Mouse (Mus musculus) heart, postnatal 0 days (tissue): ENCODE results near the gene Map2k3. TPM values are rescaled to one million over a fixed set of nuclear protein-coding genes. Genes with fewer than 3 reads are reported as not detected.

ENCODE experiments used
- ATAC-seq: fragments of 200-750 bp; cut with Nextera tagmentation; 2 replicates; pipeline ENCODE4 v1.8.0; 2017; ENCODE audit warnings: low read depth, moderate number of reproducible peaks, moderate library complexity; ENCODE audit not compliant: insufficient read depth
- DNase-seq: peaks from one replicate; pipeline ENCODE4 v3.0.0-alpha.2; 2016; ENCODE audit warnings: low spot score
- H3K27ac ChIP-seq: fragments of 300-500 bp; sonication (generic); 2 replicates; pipeline ENCODE4 v1.5.1; 2014; ENCODE audit warnings: low read depth, mild to moderate bottlenecking
- H3K27me3 ChIP-seq: fragments of 300-500 bp; sonication (generic); 2 replicates; pipeline ENCODE4 v1.6.1; 2014; ENCODE audit warnings: low read length, mixed read lengths; ENCODE audit not compliant: control insufficient read depth, insufficient read depth
- H3K36me3 ChIP-seq: fragments of 300-500 bp; sonication (generic); replicated peaks from 2 replicates; pipeline ENCODE4 v1.6.1; 2014; ENCODE audit warnings: low read length, mixed read lengths; ENCODE audit not compliant: control insufficient read depth, insufficient read depth
- H3K4me1 ChIP-seq: fragments of 300-500 bp; sonication (generic); 2 replicates; pipeline ENCODE4 v1.6.1; 2014; ENCODE audit warnings: antibody characterized with exemption; ENCODE audit not compliant: control insufficient read depth, insufficient read depth
- H3K4me2 ChIP-seq: fragments of 300-500 bp; sonication (generic); 2 replicates; pipeline ENCODE4 v1.6.1; 2014; ENCODE audit warnings: low read depth, mild to moderate bottlenecking, low read length, moderate library complexity
- H3K4me3 ChIP-seq: fragments of 300-500 bp; sonication (generic); 2 replicates; pipeline ENCODE4 v1.5.1; 2014; ENCODE audit warnings: low read depth, low read length
- H3K9ac ChIP-seq: fragments of 300-500 bp; sonication (generic); replicated peaks from 2 replicates; pipeline ENCODE4 v1.6.1; 2014; ENCODE audit warnings: low read depth, low read length, mixed read lengths
- H3K9me3 ChIP-seq: fragments of 300-500 bp; sonication (generic); replicated peaks from 2 replicates; pipeline ENCODE4 v1.6.1; 2016; ENCODE audit warnings: low read length; ENCODE audit not compliant: control insufficient read depth
- CTCF ChIP-seq: IDR thresholded peaks from 2 replicates; pipeline ENCODE4 v1.5.1; 2016; ENCODE audit warnings: antibody characterized with exemption, control low read depth, low read depth
- EP300 ChIP-seq: IDR thresholded peaks from 2 replicates; pipeline ENCODE4 v1.6.1; 2016; ENCODE audit warnings: antibody characterized with exemption, low read depth
- WGBS: fragments of 180-500 bp; shearing (Covaris S2); extraction: QIAGEN DNeasy Blood & Tissue Kit; methylation state at CpG from one replicate; pipeline ENCODE4 v1.1.7; 2014; 5-methylcytosine and 5-hydroxymethylcytosine counted together
- polyA plus RNA-seq: library from polyadenylated mRNA; unstranded; fragments of >200 nt; fragmentation: Nextera tagmentation; extraction: Ambion mirVana; gene quantifications from 2 replicates; pipeline ENCODE4 v1.2.1, GENCODE M21; 2015
- total RNA-seq: library from RNA; depleted of rRNA; stranded (reverse); fragments of >200 nt; gene quantifications from 2 replicates; pipeline ENCODE4 v1.2.3, GENCODE M21; 2014; ENCODE audit warnings: low replicate concordance

Gene Map2k3
- total and polyA plus RNA-seq, 2 experiments from 2014 or later: 32.6 to 48.6 TPM

- Histone ChIP-seq H3K9me3 (no peaks in the 10 kb centered on the region), H3K4me1 (no peaks in the 10 kb centered on the region), H3K9ac (no peak overlapping the region), H3K4me2 (no peak overlapping the region), H3K36me3 (no peaks in the 10 kb centered on the region), H3K27me3 (no peaks in the 10 kb centered on the region), H3K4me3 (no peak overlapping the region), H3K27ac (no peak overlapping the region)
- no peak for ATAC-seq
- DNase-seq: no peak
- WGBS: 16% methylated on average over 4 of the region's 4 CpGs
- no peak for TF ChIP-seq CTCF
- no peak for TF ChIP-seq EP300
Observed at GRCm38 (mm10) chr11:60895915-60896314, 35.9 kb upstream of the Map2k3 start.

- no peak overlapping the region for H3K9ac ChIP-seq
- TF ChIP-seq EP300: no peak
- no peak for TF ChIP-seq CTCF
- WGBS: 71% methylated on average over 7 of the region's 7 CpGs
- no peak overlapping the region for H3K4me3 ChIP-seq
- no peaks in the 10 kb centered on the region for H3K27me3 ChIP-seq
- no peak overlapping the region for H3K4me2 ChIP-seq
- peaks cover 33% of the 10 kb centered on the region for H3K36me3 ChIP-seq
- no peaks in the 10 kb centered on the region for H3K9me3 ChIP-seq
- no peak for DNase-seq
- ATAC-seq: no peak
- H3K4me1 ChIP-seq: no peaks in the 10 kb centered on the region
- no peak overlapping the region for H3K27ac ChIP-seq
Observed at GRCm38 (mm10) chr11:60902001-60902400, 29.8 kb upstream of the Map2k3 start.

DNA sequence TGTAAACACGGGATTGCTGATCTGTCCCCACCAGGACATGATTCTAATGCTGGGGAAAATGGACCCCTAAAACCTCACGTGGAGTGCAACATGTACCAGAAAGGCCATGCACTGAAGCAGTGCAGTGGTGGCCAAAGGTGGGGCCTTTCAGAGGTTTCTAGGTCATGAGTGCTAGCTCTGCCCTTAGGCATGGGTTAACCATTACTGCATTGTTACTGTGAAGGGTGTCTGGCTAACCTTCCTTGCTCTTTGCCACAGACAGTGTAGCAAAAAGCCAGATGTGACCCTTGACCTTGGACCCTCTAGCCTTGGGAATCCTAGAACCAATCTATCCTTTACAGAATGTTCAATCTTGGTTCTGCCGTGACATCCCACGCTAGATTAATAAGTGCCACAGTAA is 29.3 kb upstream of the Map2k3 start:
- TF ChIP-seq EP300 (no peak), CTCF (no peak)
- no peak overlapping the region for H3K27ac ChIP-seq
- no peak for ATAC-seq
- no peaks in the 10 kb centered on the region for H3K27me3 ChIP-seq
- H3K4me1 ChIP-seq: no peaks in the 10 kb centered on the region
- no peak overlapping the region for H3K9ac ChIP-seq
- H3K9me3 ChIP-seq: no peaks in the 10 kb centered on the region
- DNase-seq: no peak
- H3K36me3 ChIP-seq: peaks cover 33% of the 10 kb centered on the region
- 62% methylated on average over 4 of the region's 4 CpGs for WGBS
- no peak overlapping the region for H3K4me3 ChIP-seq
- H3K4me2 ChIP-seq: no peak overlapping the region

GRCm38 (mm10) chr11:60903661-60904061 is 28.2 kb upstream of the Map2k3 start:
- ATAC-seq: no peak
- no peak for DNase-seq
- H3K36me3 ChIP-seq: peaks cover 33% of the 10 kb centered on the region
- no peaks in the 10 kb centered on the region for H3K9me3 ChIP-seq
- no peak overlapping the region for H3K4me2 ChIP-seq
- TF ChIP-seq CTCF (no peak), EP300 (no peak)
- no peaks in the 10 kb centered on the region for H3K27me3 ChIP-seq
- no peak overlapping the region for H3K27ac ChIP-seq
- H3K4me3 ChIP-seq: no peak overlapping the region
- 83% methylated on average over 6 of the region's 6 CpGs for WGBS
- no peak overlapping the region for H3K9ac ChIP-seq
- no peaks in the 10 kb centered on the region for H3K4me1 ChIP-seq

DNA sequence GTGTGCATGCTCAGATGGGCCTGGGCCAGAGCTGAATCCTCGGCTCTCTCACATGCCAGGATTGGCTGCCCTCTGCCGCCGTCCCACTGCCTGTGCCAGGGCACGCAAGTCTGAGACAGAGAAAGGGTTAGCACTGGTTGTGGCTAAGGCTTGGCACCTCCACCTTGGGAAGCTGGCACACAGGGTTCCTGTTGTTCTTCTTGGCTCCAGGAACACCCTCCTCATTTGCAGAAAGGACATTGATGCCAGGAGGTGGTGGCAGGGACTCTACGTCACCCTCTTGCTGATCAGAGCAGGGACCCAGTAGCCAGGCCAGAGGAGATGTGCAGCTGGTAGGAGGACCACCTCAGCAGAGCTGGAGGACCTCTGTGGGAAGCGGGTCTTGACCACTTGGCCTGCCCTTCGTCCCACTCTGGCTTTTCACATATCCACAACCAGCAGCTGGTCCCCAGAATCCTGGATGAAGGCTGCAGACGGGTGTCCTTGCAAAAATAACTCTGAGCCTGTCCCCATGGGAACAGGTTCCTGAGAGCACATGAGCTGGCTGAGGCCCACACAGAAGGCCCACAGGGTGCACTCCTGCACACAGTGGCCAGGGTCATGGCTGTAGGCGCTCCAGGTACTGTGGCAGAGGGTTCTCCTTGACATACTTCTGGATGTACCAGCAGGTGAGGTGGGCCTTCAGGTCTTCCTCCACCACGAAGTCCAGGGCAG is 26.3 kb upstream of the Map2k3 start:
- DNase-seq: no peak
- Histone ChIP-seq H3K9ac (no peak overlapping the region), H3K4me3 (no peak overlapping the region), H3K4me1 (no peaks in the 10 kb centered on the region), H3K27me3 (no peaks in the 10 kb centered on the region), H3K9me3 (no peaks in the 10 kb centered on the region), H3K4me2 (no peak overlapping the region), H3K36me3 (peaks cover 33% of the 10 kb centered on the region), H3K27ac (no peak overlapping the region)
- WGBS: 80% methylated on average over 10 of the region's 10 CpGs
- no peak for TF ChIP-seq CTCF
- ATAC-seq: no peak

DNA sequence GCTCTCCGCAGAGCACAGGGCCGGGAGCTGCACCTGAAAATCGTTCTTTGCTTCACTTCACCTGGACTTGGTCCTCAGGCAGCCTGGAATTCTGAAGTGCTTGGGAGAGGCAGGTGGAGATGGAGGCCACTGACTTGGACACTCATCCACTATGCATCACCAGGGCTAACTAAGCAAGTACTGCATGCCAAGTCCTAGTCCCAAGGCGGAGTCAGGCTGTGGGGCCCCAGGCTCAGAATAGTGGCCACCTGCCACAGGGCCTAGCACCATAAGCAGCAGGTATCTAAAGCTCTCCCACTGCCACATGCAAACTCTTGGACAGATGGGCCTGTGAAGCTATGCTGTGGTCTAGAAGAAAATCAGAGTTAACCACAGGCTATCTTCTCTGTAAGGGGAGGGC is 25.4 kb upstream of the Map2k3 start:
- Histone ChIP-seq H3K9me3 (no peaks in the 10 kb centered on the region), H3K4me2 (no peak overlapping the region), H3K27ac (no peak overlapping the region), H3K4me3 (no peak overlapping the region), H3K27me3 (no peaks in the 10 kb centered on the region), H3K36me3 (peaks cover 33% of the 10 kb centered on the region), H3K4me1 (no peaks in the 10 kb centered on the region), H3K9ac (no peak overlapping the region)
- ATAC-seq (no peak), DNase-seq (no peak)
- WGBS: 93% methylated on average over 4 of the region's 4 CpGs
- TF ChIP-seq CTCF (no peak), EP300 (no peak)
